Mouse (Mus musculus) embryo, embryonic 11 days (tissue): ENCODE measurements around the gene 1700025F22Rik.
A peak's percentile ranks its signal among the peaks of the same experiment; 100 is the strongest.
"Not testable (repeated sequence)": the region's sequence is repeated elsewhere in the genome, so short reads cannot be mapped to it uniquely, and the experiment has no call there.

Experiments
- DNase-seq: peaks from one replicate; pipeline ENCODE4 v3.0.0-alpha.2; 2015

1700025F22Rik gene

GRCm38 (mm10) chr19:11165172-11165571 lies at the start of gene 1700025F22Rik:
1700025F22Rik (minus strand) TSS chr19:11165320.
- peak; percentile 4 for DNase-seq

- peak; percentile 1 for DNase-seq
These were observed 31.4 kb upstream of the 1700025F22Rik start, which contains the start of gene Ms4a13 for GRCm38 (mm10) chr19:11196546-11196945. Ms4a13 (minus strand) TSS chr19:11196737.

- DNase-seq = no peak
These were observed 27.4 kb upstream of the 1700025F22Rik start for GRCm38 (mm10) chr19:11192552-11192951.

- peak; percentile 10 for DNase-seq
These were observed 19.0 kb upstream of the 1700025F22Rik start for GRCm38 (mm10) chr19:11184121-11184520.

- DNase-seq = no peak
These were observed 12.3 kb upstream of the 1700025F22Rik start for GRCm38 (mm10) chr19:11177464-11177863.

- DNase-seq = not testable (repeated sequence)
These were observed 7.2 kb downstream of the 1700025F22Rik start for GRCm38 (mm10) chr19:11157890-11158289.

- no peak for DNase-seq
These were observed 29.8 kb downstream of the 1700025F22Rik start for GRCm38 (mm10) chr19:11135336-11135735.

GRCm38 (mm10) chr19:11134852-11135251 lies 30.3 kb downstream of the 1700025F22Rik start:
- DNase-seq = no peak

GRCm38 (mm10) chr19:11130776-11131175 lies 34.3 kb downstream of the 1700025F22Rik start, which contains the start of gene 1700017D01Rik:
1700017D01Rik (minus strand) TSS chr19:11130876.
- not testable (repeated sequence) for DNase-seq

- no peak for DNase-seq
These were observed 35.4 kb downstream of the 1700025F22Rik start for GRCm38 (mm10) chr19:11129702-11130101.

GRCm38 (mm10) chr19:11121016-11121420 lies 44.1 kb downstream of the 1700025F22Rik start:
- DNase-seq = peak; percentile 38

- DNase-seq = no peak
These were observed 45.8 kb downstream of the 1700025F22Rik start for GRCm38 (mm10) chr19:11119338-11119737.

GRCm38 (mm10) chr19:11107746-11108145 lies 57.4 kb downstream of the 1700025F22Rik start:
- DNase-seq = no peak

- DNase-seq = no peak
These were observed 63.2 kb downstream of the 1700025F22Rik start for GRCm38 (mm10) chr19:11101880-11102279.

GRCm38 (mm10) chr19:11098401-11098800 lies 66.7 kb downstream of the 1700025F22Rik start:
- no peak for DNase-seq

- peak; percentile 28 for DNase-seq
These were observed 73.0 kb downstream of the 1700025F22Rik start for GRCm38 (mm10) chr19:11092131-11092530.
